Mouse (Mus musculus): ENCODE measurements around the gene Zfp982. TPM values are rescaled to one million over a fixed set of nuclear protein-coding genes. Genes with fewer than 3 reads are reported as not detected.
A peak's percentile ranks its signal among the peaks of the same experiment; 100 is the strongest.
"Not testable (repeated sequence)": the region's sequence is repeated elsewhere in the genome, so short reads cannot be mapped to it uniquely, and the experiment has no call there.

Zfp982 gene
- polyA plus RNA-seq, 1 experiment from 2014 or later, result 4.9 TPM

GRCm38 (mm10) chr4:147537702-147538101 lies 45.5 kb downstream of the Zfp982 start:
- Histone ChIP-seq H3K27ac (no peak overlapping the region), H3K4me3 (replicated peaks; ENCODE audit: low read depth, low read length) (no peak overlapping the region), H3K4me2 (ENCODE audit: low read length) (no peak overlapping the region), H3K9ac (ENCODE audit: low read depth, low read length) (no peak overlapping the region), H3K4me1 (replicated peaks; ENCODE audit: insufficient read depth, low read length) (no peaks in the 10 kb centered on the region), H3K36me3 (ENCODE audit: insufficient read depth, low read length) (no peaks in the 10 kb centered on the region), H3K9me3 (replicated peaks; ENCODE audit: low read length) (peaks cover 13% of the 10 kb centered on the region; the same call in 1 of the 2 replicates), H3K27me3 (ENCODE audit: insufficient read depth, low read length) (no peaks in the 10 kb centered on the region)
- DNase-seq (ENCODE audit: low spot score) (no peak), ATAC-seq (replicated peaks; ENCODE audit: low FRiP score, low read depth) (no peak)
- 86% methylated on average over 2 of the region's 2 CpGs for WGBS
- no peak for TF ChIP-seq CTCF (IDR thresholded peaks at IDR 0.05; ENCODE audit: low read depth)

- H3K9me3 ChIP-seq (replicated peaks; ENCODE audit: low read length), result peaks cover 16% of the 10 kb centered on the region; the same call in 1 of the 2 replicates
Observed at GRCm38 (mm10) chr4:147539918-147540317, 47.7 kb downstream of the Zfp982 start, which contains the start of gene Gm16503. TSS of gene Gm16503 (plus strand) at chr4:147540218.

GRCm38 (mm10) chr4:147541105-147541504 lies 48.9 kb downstream of the Zfp982 start:
- Histone ChIP-seq H3K9ac (ENCODE audit: low read depth, low read length) (no peak overlapping the region), H3K4me2 (ENCODE audit: low read length) (no peak overlapping the region)

More at GRCm38 (mm10) chr4:147539918-147540317, 47.7 kb downstream of the Zfp982 start, which contains the start of gene Gm16503:
- H3K4me1 ChIP-seq (replicated peaks; ENCODE audit: insufficient read depth, low read length); ATAC-seq (replicated peaks; ENCODE audit: low FRiP score, low read depth); H3K4me3 ChIP-seq (replicated peaks; ENCODE audit: low read depth, low read length); H3K27me3 ChIP-seq (ENCODE audit: insufficient read depth, low read length); H3K9ac ChIP-seq (ENCODE audit: low read depth, low read length); H3K27ac ChIP-seq; DNase-seq (ENCODE audit: low spot score); H3K36me3 ChIP-seq (ENCODE audit: insufficient read depth, low read length); H3K4me2 ChIP-seq (ENCODE audit: low read length): not testable (repeated sequence)
- WGBS, result 83% methylated on average over 3 of the region's 3 CpGs

GRCm38 (mm10) chr4:147553071-147553470 lies 60.9 kb downstream of the Zfp982 start, which contains the start of gene Zfp985:
TSS of gene Zfp985 (plus strand) at chr4:147553277.
- DNase-seq (ENCODE audit: low spot score); H3K4me1 ChIP-seq (replicated peaks; ENCODE audit: insufficient read depth, low read length); H3K4me3 ChIP-seq (replicated peaks; ENCODE audit: low read depth, low read length); H3K4me2 ChIP-seq (ENCODE audit: low read length); H3K27me3 ChIP-seq (ENCODE audit: insufficient read depth, low read length); H3K9me3 ChIP-seq (replicated peaks; ENCODE audit: low read length); H3K27ac ChIP-seq; H3K9ac ChIP-seq (ENCODE audit: low read depth, low read length); ATAC-seq (replicated peaks; ENCODE audit: low FRiP score, low read depth); H3K36me3 ChIP-seq (ENCODE audit: insufficient read depth, low read length): not testable (repeated sequence)
- 78% methylated on average over 5 of the region's 5 CpGs for WGBS

More at GRCm38 (mm10) chr4:147541105-147541504, 48.9 kb downstream of the Zfp982 start:
- DNase-seq (ENCODE audit: low spot score) (no peak), ATAC-seq (replicated peaks; ENCODE audit: low FRiP score, low read depth) (no peak)
- no peak for TF ChIP-seq CTCF (IDR thresholded peaks at IDR 0.05; ENCODE audit: low read depth)
- Histone ChIP-seq H3K36me3 (ENCODE audit: insufficient read depth, low read length) (no peaks in the 10 kb centered on the region), H3K9me3 (replicated peaks; ENCODE audit: low read length) (peaks cover 15% of the 10 kb centered on the region; the same call in 1 of the 2 replicates), H3K27ac (no peak overlapping the region), H3K4me1 (replicated peaks; ENCODE audit: insufficient read depth, low read length) (no peaks in the 10 kb centered on the region), H3K27me3 (ENCODE audit: insufficient read depth, low read length) (no peaks in the 10 kb centered on the region), H3K4me3 (replicated peaks; ENCODE audit: low read depth, low read length) (no peak overlapping the region)

GRCm38 (mm10) chr4:147554361-147554760 lies 62.1 kb downstream of the Zfp982 start:
- H3K4me3 ChIP-seq (replicated peaks; ENCODE audit: low read depth, low read length); H3K4me2 ChIP-seq (ENCODE audit: low read length); H3K9ac ChIP-seq (ENCODE audit: low read depth, low read length); H3K4me1 ChIP-seq (replicated peaks; ENCODE audit: insufficient read depth, low read length); H3K27me3 ChIP-seq (ENCODE audit: insufficient read depth, low read length); H3K9me3 ChIP-seq (replicated peaks; ENCODE audit: low read length); H3K27ac ChIP-seq; ATAC-seq (replicated peaks; ENCODE audit: low FRiP score, low read depth); DNase-seq (ENCODE audit: low spot score); H3K36me3 ChIP-seq (ENCODE audit: insufficient read depth, low read length): not testable (repeated sequence)
- WGBS, result 85% methylated on average over 2 of the region's 2 CpGs

- not testable (repeated sequence) for H3K27ac ChIP-seq; H3K4me3 ChIP-seq (replicated peaks; ENCODE audit: low read depth, low read length); H3K4me2 ChIP-seq (ENCODE audit: low read length); H3K4me1 ChIP-seq (replicated peaks; ENCODE audit: insufficient read depth, low read length); DNase-seq (ENCODE audit: low spot score); ATAC-seq (replicated peaks; ENCODE audit: low FRiP score, low read depth); H3K27me3 ChIP-seq (ENCODE audit: insufficient read depth, low read length); H3K36me3 ChIP-seq (ENCODE audit: insufficient read depth, low read length); H3K9ac ChIP-seq (ENCODE audit: low read depth, low read length); H3K9me3 ChIP-seq (replicated peaks; ENCODE audit: low read length)
- WGBS, result 38% methylated on average over 1 of the region's 1 CpGs
Observed at GRCm38 (mm10) chr4:147556921-147557320, 64.7 kb downstream of the Zfp982 start.

DNA sequence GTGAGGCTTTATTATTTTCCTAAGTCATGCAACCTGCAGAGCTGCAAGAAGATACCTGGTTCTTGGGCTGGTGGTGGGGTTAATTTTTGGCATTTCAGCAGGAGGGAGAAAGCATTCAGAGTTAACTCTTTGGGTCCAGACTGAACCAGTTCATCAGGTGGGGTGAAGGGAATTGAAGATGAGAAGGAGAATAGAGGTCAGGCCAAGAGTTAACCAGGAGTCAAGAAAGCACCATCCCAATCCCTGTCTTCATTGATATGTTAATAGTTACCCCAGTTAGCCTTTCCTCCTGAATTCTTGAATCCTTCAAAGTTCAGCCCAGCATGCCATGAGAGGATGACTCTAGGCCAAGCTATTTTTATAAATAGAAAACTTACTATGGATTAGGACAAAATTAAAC lies 65.8 kb downstream of the Zfp982 start:
- not testable (repeated sequence) for H3K36me3 ChIP-seq (ENCODE audit: insufficient read depth, low read length); H3K4me1 ChIP-seq (replicated peaks; ENCODE audit: insufficient read depth, low read length); H3K9me3 ChIP-seq (replicated peaks; ENCODE audit: low read length); ATAC-seq (replicated peaks; ENCODE audit: low FRiP score, low read depth); H3K9ac ChIP-seq (ENCODE audit: low read depth, low read length); H3K4me3 ChIP-seq (replicated peaks; ENCODE audit: low read depth, low read length); DNase-seq (ENCODE audit: low spot score); H3K4me2 ChIP-seq (ENCODE audit: low read length); H3K27ac ChIP-seq; H3K27me3 ChIP-seq (ENCODE audit: insufficient read depth, low read length)

- not testable (repeated sequence) for ATAC-seq (replicated peaks; ENCODE audit: low FRiP score, low read depth); H3K4me2 ChIP-seq (ENCODE audit: low read length); H3K27me3 ChIP-seq (ENCODE audit: insufficient read depth, low read length); H3K27ac ChIP-seq; H3K9me3 ChIP-seq (replicated peaks; ENCODE audit: low read length); H3K9ac ChIP-seq (ENCODE audit: low read depth, low read length); H3K4me1 ChIP-seq (replicated peaks; ENCODE audit: insufficient read depth, low read length); H3K36me3 ChIP-seq (ENCODE audit: insufficient read depth, low read length); H3K4me3 ChIP-seq (replicated peaks; ENCODE audit: low read depth, low read length)
- DNase-seq (ENCODE audit: low spot score), result peak; percentile 29
- WGBS, result 43% methylated on average over 1 of the region's 1 CpGs
Observed at GRCm38 (mm10) chr4:147559096-147559495, 66.9 kb downstream of the Zfp982 start.
